Mouse (Mus musculus): Measurements from ENCODE around the gene Gpx7.
"Not testable (repeated sequence)": the region's sequence is repeated elsewhere in the genome, so short reads cannot be mapped to it uniquely, and the experiment has no call there.

Gene Gpx7

GRCm38 (mm10) chr4:108388741-108389140, 18.0 kb downstream of the Gpx7 start:
- DNase-seq: no peak

GRCm38 (mm10) chr4:108387681-108388253, 19.0 kb downstream of the Gpx7 start:
- DNase-seq: peak; percentile 40 to 56

- no peak for DNase-seq
Measured at GRCm38 (mm10) chr4:108387106-108387505, 19.7 kb downstream of the Gpx7 start.

GRCm38 (mm10) chr4:108386087-108386486, 20.7 kb downstream of the Gpx7 start:
- DNase-seq: no peak

GRCm38 (mm10) chr4:108383183-108383714, 23.5 kb downstream of the Gpx7 start, which contains the start of gene Shisal2a:
Gene Shisal2a, minus strand, starts transcription at chr4:108383349.
- no peak for DNase-seq

GRCm38 (mm10) chr4:108380146-108380545, 26.6 kb downstream of the Gpx7 start:
- DNase-seq: no peak

GRCm38 (mm10) chr4:108379476-108379875, 27.3 kb downstream of the Gpx7 start:
- no peak for DNase-seq

GRCm38 (mm10) chr4:108372166-108372565, 34.6 kb downstream of the Gpx7 start:
- no peak for DNase-seq

- DNase-seq: no peak
Measured at GRCm38 (mm10) chr4:108371421-108371820, 35.3 kb downstream of the Gpx7 start.

GRCm38 (mm10) chr4:108370409-108370808, 36.4 kb downstream of the Gpx7 start:
- DNase-seq: no peak

- DNase-seq: no peak
Measured at GRCm38 (mm10) chr4:108369254-108369653, 37.5 kb downstream of the Gpx7 start.

GRCm38 (mm10) chr4:108364111-108364476, 42.7 kb downstream of the Gpx7 start:
- no peak for DNase-seq

- DNase-seq: no peak
Measured at GRCm38 (mm10) chr4:108363355-108364110, 43.2 kb downstream of the Gpx7 start.

GRCm38 (mm10) chr4:108362321-108363261, 44.2 kb downstream of the Gpx7 start:
- no peak for DNase-seq

GRCm38 (mm10) chr4:108360136-108361055, 46.4 kb downstream of the Gpx7 start:
- peak; percentile 12 to 14 for DNase-seq

GRCm38 (mm10) chr4:108358498-108358897, 48.3 kb downstream of the Gpx7 start:
- no peak for DNase-seq

GRCm38 (mm10) chr4:108357458-108357857, 49.3 kb downstream of the Gpx7 start:
- DNase-seq: no peak

- not testable (repeated sequence) for DNase-seq
Measured at GRCm38 (mm10) chr4:108353591-108353990, 53.2 kb downstream of the Gpx7 start.

- no peak for DNase-seq
Measured at GRCm38 (mm10) chr4:108350819-108351218, 55.9 kb downstream of the Gpx7 start.

Data from cerebellum, postnatal 36 days (tissue).